Mouse (Mus musculus): ENCODE data around the gene Thsd7a. TPM values are rescaled to one million over a fixed set of nuclear protein-coding genes. Genes with fewer than 3 reads are reported as not detected.

The Thsd7a gene
- polyA plus RNA-seq, 1 experiment from 2014 or later, result 6.4 TPM

GRCm38 (mm10) chr6:12353573-12353972, 395.6 kb downstream of the Thsd7a start:
- Histone ChIP-seq H3K4me1 (replicated peaks; ENCODE audit: insufficient read depth, low read length) (no peaks in the 10 kb centered on the region), H3K27me3 (ENCODE audit: insufficient read depth, low read length) (no peaks in the 10 kb centered on the region), H3K27ac (no peak overlapping the region), H3K4me2 (ENCODE audit: low read length) (no peak overlapping the region), H3K36me3 (ENCODE audit: insufficient read depth, low read length) (no peaks in the 10 kb centered on the region), H3K9me3 (replicated peaks; ENCODE audit: low read length) (no peaks in the 10 kb centered on the region), H3K9ac (ENCODE audit: low read depth, low read length) (no peak overlapping the region), H3K4me3 (replicated peaks; ENCODE audit: low read depth, low read length) (no peak overlapping the region)
- no peak for TF ChIP-seq CTCF (IDR thresholded peaks at IDR 0.05; ENCODE audit: low read depth)
- ATAC-seq (replicated peaks; ENCODE audit: low FRiP score, low read depth) (no peak), DNase-seq (ENCODE audit: low spot score) (no peak)
- 69% methylated on average over 2 of the region's 2 CpGs for WGBS

GRCm38 (mm10) chr6:12352165-12352719, 397.0 kb downstream of the Thsd7a start:
- Histone ChIP-seq H3K27ac (no peak overlapping the region), H3K4me2 (ENCODE audit: low read length) (no peak overlapping the region), H3K9ac (ENCODE audit: low read depth, low read length) (no peak overlapping the region), H3K9me3 (replicated peaks; ENCODE audit: low read length) (no peaks in the 10 kb centered on the region), H3K4me1 (replicated peaks; ENCODE audit: insufficient read depth, low read length) (no peaks in the 10 kb centered on the region), H3K4me3 (replicated peaks; ENCODE audit: low read depth, low read length) (no peak overlapping the region), H3K36me3 (ENCODE audit: insufficient read depth, low read length) (no peaks in the 10 kb centered on the region), H3K27me3 (ENCODE audit: insufficient read depth, low read length) (no peaks in the 10 kb centered on the region)
- 79% methylated on average over 9 of the region's 9 CpGs for WGBS
- ATAC-seq (replicated peaks; ENCODE audit: low FRiP score, low read depth), result no peak
- DNase-seq (ENCODE audit: low spot score), result no peak
- no peak for TF ChIP-seq CTCF (IDR thresholded peaks at IDR 0.05; ENCODE audit: low read depth)

DNA sequence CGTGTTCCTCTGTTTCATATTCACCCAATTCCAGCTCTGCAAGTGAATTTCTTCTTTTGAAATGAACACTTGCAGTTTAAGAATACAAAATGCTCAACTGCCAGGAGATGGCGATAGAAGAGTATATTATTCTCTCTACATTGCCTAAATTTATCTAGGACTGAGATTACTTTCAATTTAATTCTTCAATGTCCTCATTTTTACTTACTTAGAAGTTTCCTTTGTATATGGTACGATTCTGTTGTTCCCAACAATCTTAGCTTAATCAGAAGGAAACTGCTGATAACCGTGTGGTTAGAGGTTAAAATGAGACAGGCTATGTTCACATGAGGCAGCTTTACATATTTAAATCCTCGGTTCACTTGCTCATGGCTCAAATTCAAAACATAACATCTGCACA, 398.5 kb downstream of the Thsd7a start:
- peak; percentile 71 for DNase-seq (ENCODE audit: low spot score)
- Histone ChIP-seq H3K36me3 (ENCODE audit: insufficient read depth, low read length) (no peaks in the 10 kb centered on the region), H3K27ac (no peak overlapping the region), H3K4me3 (replicated peaks; ENCODE audit: low read depth, low read length) (no peak overlapping the region), H3K4me1 (replicated peaks; ENCODE audit: insufficient read depth, low read length) (no peaks in the 10 kb centered on the region), H3K27me3 (ENCODE audit: insufficient read depth, low read length) (no peaks in the 10 kb centered on the region), H3K9me3 (replicated peaks; ENCODE audit: low read length) (no peaks in the 10 kb centered on the region), H3K4me2 (ENCODE audit: low read length) (no peak overlapping the region), H3K9ac (ENCODE audit: low read depth, low read length) (no peak overlapping the region)
- no peak for ATAC-seq (replicated peaks; ENCODE audit: low FRiP score, low read depth)
- peak; percentile 65 for TF ChIP-seq CTCF (IDR thresholded peaks at IDR 0.05; ENCODE audit: low read depth)
- 46% methylated on average over 5 of the region's 5 CpGs for WGBS

- Histone ChIP-seq H3K4me3 (replicated peaks; ENCODE audit: low read depth, low read length) (no peak overlapping the region), H3K36me3 (ENCODE audit: insufficient read depth, low read length) (no peaks in the 10 kb centered on the region), H3K27me3 (ENCODE audit: insufficient read depth, low read length) (no peaks in the 10 kb centered on the region), H3K9me3 (replicated peaks; ENCODE audit: low read length) (no peaks in the 10 kb centered on the region), H3K4me1 (replicated peaks; ENCODE audit: insufficient read depth, low read length) (no peaks in the 10 kb centered on the region), H3K4me2 (ENCODE audit: low read length) (no peak overlapping the region), H3K9ac (ENCODE audit: low read depth, low read length) (no peak overlapping the region), H3K27ac (no peak overlapping the region)
- ATAC-seq (replicated peaks; ENCODE audit: low FRiP score, low read depth), result no peak
- 83% methylated on average over 3 of the region's 3 CpGs for WGBS
- no peak for TF ChIP-seq CTCF (IDR thresholded peaks at IDR 0.05; ENCODE audit: low read depth)
- no peak for DNase-seq (ENCODE audit: low spot score)
These were observed 400.0 kb downstream of the Thsd7a start for GRCm38 (mm10) chr6:12349105-12349759.

DNA sequence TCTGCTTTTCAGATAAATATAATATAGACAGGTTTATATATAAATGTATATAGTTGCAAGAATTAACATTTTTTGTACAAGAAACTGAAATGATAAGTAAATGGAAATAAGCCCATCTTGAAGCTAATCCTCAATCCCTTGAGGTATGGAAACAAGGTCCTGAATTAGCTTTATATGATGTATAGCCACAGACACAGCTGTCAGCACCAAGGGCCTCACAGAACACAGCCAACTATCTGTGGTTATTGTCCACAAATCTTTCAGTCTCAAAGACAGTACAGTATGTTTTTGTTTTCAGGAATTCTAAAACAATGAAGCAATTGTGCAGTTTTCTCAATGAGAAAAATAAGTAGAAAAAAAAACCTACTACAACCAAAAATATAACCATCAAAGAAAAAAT, 400.5 kb downstream of the Thsd7a start:
- no peaks in the 10 kb centered on the region for H3K4me1 ChIP-seq (replicated peaks; ENCODE audit: insufficient read depth, low read length)
- H3K9ac ChIP-seq (ENCODE audit: low read depth, low read length), result no peak overlapping the region
- no peaks in the 10 kb centered on the region for H3K9me3 ChIP-seq (replicated peaks; ENCODE audit: low read length)
- no peak for TF ChIP-seq CTCF (IDR thresholded peaks at IDR 0.05; ENCODE audit: low read depth)
- H3K4me2 ChIP-seq (ENCODE audit: low read length), result no peak overlapping the region
- no peaks in the 10 kb centered on the region for H3K27me3 ChIP-seq (ENCODE audit: insufficient read depth, low read length)
- H3K27ac ChIP-seq, result no peak overlapping the region
- no peak overlapping the region for H3K4me3 ChIP-seq (replicated peaks; ENCODE audit: low read depth, low read length)
- ATAC-seq (replicated peaks; ENCODE audit: low FRiP score, low read depth), result no peak
- no peak for DNase-seq (ENCODE audit: low spot score)
- H3K36me3 ChIP-seq (ENCODE audit: insufficient read depth, low read length), result no peaks in the 10 kb centered on the region

DNA sequence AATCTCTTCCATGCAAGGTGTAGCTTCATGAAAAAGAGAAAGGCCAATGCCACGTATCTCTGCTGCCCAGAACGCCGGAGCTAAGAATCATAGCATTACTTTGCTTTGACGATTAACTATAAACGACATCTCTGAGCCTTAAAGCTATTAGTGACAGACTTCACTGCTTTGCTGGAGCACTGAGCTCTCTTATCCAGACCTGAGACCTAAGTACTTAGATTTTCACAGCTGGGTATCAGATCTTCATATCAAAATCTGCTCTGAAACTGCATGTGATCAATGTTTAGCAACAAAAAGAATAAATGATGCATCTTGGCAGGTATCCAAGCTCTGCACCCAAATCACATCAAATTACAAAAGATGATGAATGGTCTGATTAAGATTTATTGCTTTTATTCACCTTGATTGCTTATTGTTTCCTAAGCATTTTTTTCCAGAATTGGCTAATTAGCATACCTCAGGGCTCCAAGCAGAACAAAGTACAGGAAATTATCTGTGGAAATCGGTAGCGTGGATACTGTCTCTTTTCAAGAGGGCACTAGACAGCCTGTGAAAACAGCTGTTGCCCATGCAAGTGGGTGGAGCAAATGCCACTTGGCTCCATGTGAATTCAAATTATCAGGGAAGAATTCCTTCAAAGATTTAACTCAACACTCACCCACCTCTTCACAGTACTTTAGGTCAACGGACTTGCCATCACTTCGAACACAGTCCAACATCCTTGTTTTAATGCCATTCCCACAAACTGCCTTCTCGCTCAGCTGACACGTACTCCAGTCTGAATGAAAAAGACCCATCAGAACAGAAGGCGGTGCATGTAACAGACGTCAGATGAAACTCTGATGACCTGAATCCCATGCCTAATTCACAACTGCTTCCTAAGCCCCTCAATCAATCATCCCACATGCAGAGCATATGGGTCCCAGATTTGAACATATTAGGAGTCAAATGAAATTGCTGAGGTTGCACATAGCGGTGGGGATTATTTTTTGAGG, 412.3 kb downstream of the Thsd7a start:
- no peaks in the 10 kb centered on the region for H3K9me3 ChIP-seq (replicated peaks; ENCODE audit: low read length)
- TF ChIP-seq CTCF (IDR thresholded peaks at IDR 0.05; ENCODE audit: low read depth), result no peak
- H3K4me3 ChIP-seq (replicated peaks; ENCODE audit: low read depth, low read length), result no peak overlapping the region
- no peak overlapping the region for H3K9ac ChIP-seq (ENCODE audit: low read depth, low read length)
- WGBS, result 76% methylated on average over 14 of the region's 14 CpGs
- no peaks in the 10 kb centered on the region for H3K27me3 ChIP-seq (ENCODE audit: insufficient read depth, low read length)
- no peak for ATAC-seq (replicated peaks; ENCODE audit: low FRiP score, low read depth)
- H3K27ac ChIP-seq, result no peak overlapping the region
- no peaks in the 10 kb centered on the region for H3K4me1 ChIP-seq (replicated peaks; ENCODE audit: insufficient read depth, low read length)
- H3K36me3 ChIP-seq (ENCODE audit: insufficient read depth, low read length), result no peaks in the 10 kb centered on the region
- no peak overlapping the region for H3K4me2 ChIP-seq (ENCODE audit: low read length)
- DNase-seq (ENCODE audit: low spot score), result no peak

All from kidney, postnatal 0 days (tissue).